Mouse (Mus musculus) C2C12 (cell line): ENCODE results near the gene Patj. TPM values are rescaled to one million over a fixed set of nuclear protein-coding genes. Genes with fewer than 3 reads are reported as not detected.

Experiments
- H3K27me3 ChIP-seq: one replicate; pipeline ENCODE4 v1.6.1; 2011; ENCODE audit not compliant: control insufficient read depth, insufficient read depth, insufficient read length
- H3K36me3 ChIP-seq: one replicate; pipeline ENCODE4 v1.6.1; 2011; ENCODE audit not compliant: control insufficient read depth, insufficient read depth
- H3K4me3 ChIP-seq: one replicate; pipeline ENCODE4 v1.5.1; 2011; ENCODE audit warnings: mild to moderate bottlenecking, control low read depth; ENCODE audit not compliant: poor library complexity, insufficient read depth, severe bottlenecking
- H3K79me2 ChIP-seq: one replicate; pipeline ENCODE4 v1.6.1; 2011; ENCODE audit not compliant: control insufficient read depth, insufficient read depth
- H3K79me3 ChIP-seq: one replicate; pipeline ENCODE4 v1.6.1; 2011; ENCODE audit warnings: low read depth, control low read depth
- H3ac ChIP-seq: one replicate; pipeline ENCODE3; 2011; ENCODE audit warnings: low read depth; ENCODE audit not compliant: control insufficient read depth, insufficient read length
- FOSL1 ChIP-seq: IDR thresholded peaks from one replicate; pipeline ENCODE4 v1.8.0; 2011; ENCODE audit warnings: mild to moderate bottlenecking, low read length; ENCODE audit not compliant: poor library complexity, insufficient read depth, severe bottlenecking
- microRNA-seq: library from miRNA; unstranded; fragments of <30 nt; microRNA quantifications from one replicate; pipeline ENCODE4, GENCODE M21; 2019; ENCODE audit warnings: borderline microRNAs expressed
- polyA plus RNA-seq: library from polyadenylated mRNA; unstranded; fragments of >200 nt; fragmentation: generic; extraction: Trizol; gene quantifications from one replicate; pipeline ENCODE4 v1.2.1, GENCODE M21; 2012; ENCODE audit warnings: missing spikeins

Gene Patj
- polyA plus RNA-seq, 1 experiment: 3.3 TPM

DNA sequence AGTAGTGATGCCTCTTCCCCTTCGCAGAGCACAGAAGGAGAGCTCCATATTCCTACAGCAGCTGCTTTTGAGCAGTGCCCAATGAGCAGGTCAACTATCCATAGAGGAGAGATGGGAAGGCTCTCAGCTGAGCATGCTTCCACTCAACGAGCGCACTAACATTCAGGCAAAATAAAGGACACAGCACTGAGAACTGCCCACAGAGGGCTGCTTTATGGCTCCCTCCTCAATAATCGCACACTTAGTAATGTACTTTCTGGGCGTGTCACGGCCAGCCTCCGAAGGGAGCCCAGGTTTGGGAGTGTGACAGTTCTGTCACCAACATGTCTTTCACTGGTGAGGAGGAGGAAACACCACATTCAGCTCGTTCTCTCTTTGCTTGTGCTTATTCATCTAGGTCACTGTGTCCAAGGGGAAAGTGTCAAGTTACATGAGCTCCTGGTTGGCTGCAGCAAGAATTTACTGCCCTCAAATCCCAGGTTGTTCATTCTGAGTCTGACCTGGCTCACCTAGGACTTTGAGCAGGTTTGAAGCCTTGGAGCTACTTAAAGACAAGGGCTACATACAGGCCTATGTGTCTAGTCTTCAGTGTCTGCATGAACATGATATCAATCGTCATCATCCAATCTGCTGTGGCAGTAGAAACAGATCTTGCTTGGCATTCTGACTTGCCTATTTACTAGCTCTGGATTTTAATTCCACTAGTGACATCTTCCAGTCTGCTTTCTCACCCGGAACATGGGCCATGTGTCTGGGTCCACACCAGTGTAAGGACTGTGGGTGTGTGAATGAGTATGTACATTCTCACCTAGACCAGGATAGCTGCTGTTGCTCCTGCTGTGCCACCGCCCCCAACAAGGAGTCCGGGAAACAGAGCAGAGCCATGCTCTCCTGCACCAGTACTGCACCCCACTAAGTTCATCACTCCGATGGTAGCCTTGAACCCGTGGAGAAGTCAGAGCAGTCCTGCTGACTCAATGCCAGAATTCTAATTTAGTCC is 371.8 kb downstream of the Patj start:
- Histone ChIP-seq H3ac (no peak overlapping the region), H3K27me3 (no peaks in the 10 kb centered on the region), H3K4me3 (no peak overlapping the region), H3K36me3 (no peaks in the 10 kb centered on the region), H3K79me3 (no peaks in the 10 kb centered on the region), H3K79me2 (no peaks in the 10 kb centered on the region)
- TF ChIP-seq FOSL1: no peak

Small RNA genes lying within 50 kb of the gene (microRNA-seq; reads per million reads assigned to microRNA genes)
- gene Gm22625: not detected
- not detected for gene Gm26154

Other genes starting within 250 kb of the Patj start
- 24.8 TPM for gene Tm2d1, start 12.5 kb upstream of the Patj start, polyA plus RNA-seq